Mouse (Mus musculus): Measurements from ENCODE around the gene Tnp2. TPM values are rescaled to one million over a fixed set of nuclear protein-coding genes. Genes with fewer than 3 reads are reported as not detected.

Gene Tnp2
- polyA plus RNA-seq, 1 experiment from 2014 or later, result not detected

DNA sequence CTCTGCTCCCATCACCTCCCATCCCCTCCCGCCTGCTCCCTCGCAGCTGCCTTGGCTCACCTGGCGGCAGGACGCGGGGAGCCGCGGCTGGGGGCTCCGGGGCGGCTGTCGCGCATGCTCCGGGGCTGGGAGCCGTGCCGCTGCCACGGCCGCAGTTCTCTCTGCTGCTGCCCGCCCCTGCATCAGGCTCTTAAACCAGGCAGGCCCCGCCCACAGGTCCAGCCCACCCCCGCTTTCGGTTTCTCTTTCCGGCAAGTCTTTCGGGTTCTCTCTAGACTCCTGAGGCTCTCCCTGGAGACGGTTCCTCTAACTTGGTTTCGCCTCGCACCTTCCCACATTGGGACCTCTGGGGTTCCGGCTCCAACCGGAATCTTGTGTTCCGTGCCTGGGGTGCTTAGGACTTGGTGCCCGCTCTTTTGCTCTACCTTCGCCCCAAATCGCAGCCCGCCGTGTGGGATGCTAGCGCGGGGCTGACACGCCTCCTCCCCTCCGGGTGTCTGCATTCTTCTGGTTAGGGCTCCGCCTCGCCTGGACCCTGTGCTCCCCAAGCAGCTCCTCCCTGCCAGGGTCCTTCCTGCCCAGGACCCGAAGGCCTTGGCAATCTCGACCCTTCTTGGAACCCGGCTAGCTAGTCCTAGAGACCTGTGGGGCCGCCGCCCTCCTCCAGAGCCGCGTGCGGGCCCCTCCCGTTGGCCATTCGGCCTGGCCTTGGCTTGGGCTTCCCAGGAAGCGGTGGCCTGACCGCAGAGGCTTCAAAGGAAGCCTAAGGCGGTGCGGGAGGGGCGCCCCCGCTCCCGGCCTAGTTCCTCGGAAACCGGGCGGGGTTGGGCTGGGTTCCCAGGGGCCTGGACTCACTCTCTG is 2.9 kb downstream of the Tnp2 start, which contains the start of gene Socs1:
Socs1 (minus strand) TSS at position 166 of the 861 bp plus-strand sequence.
- under 1% methylated on average over 58 of the region's 59 CpGs for WGBS
- H3K9ac ChIP-seq (ENCODE audit: low read depth, low read length), result peak within 1 kb of the TSS; percentile 86
- peak; percentile 90 for ATAC-seq

DNA sequence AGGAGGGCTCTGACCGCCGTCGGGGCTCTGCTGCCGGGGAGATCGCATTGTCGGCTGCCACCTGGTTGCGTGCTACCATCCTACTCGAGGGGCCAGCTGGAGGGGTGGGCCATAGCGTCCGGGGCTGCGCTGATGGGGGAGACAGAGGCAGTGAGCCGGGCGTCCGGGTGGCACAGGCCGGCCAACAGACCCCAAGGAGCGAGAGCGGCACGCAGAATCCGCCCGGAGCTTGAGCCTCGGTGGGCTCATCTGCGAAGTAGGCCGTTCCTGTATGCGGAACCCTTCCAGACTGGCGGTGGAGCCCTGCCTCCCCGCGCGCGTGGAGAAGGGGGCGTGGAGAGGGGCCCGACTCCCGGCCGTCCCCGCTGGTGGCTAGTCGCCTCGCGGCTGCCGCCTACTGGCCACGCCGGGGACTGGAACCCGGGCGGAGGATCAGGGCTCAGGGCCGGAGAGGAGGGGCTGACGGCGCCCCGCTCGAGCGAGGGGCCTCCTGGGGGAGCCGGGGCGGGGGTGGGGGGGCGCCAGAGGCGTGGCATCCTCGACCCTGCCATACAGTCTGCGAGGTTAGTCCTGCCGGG is 3.6 kb downstream of the Tnp2 start:
- peak overlapping the region; percentile 86 for H3K9ac ChIP-seq (ENCODE audit: low read depth, low read length)
- ATAC-seq, result peak; percentile 85
- H3K27ac ChIP-seq (ENCODE audit: low read length), result peak overlapping the region; percentile 89
- H3K4me2 ChIP-seq (ENCODE audit: low read length), result peak overlapping the region; percentile 99
- H3K9me3 ChIP-seq (replicated peaks; ENCODE audit: control insufficient read depth, low read length, poor library complexity, severe bottlenecking), result no peaks in the 10 kb centered on the region
- peaks cover 16% of the 10 kb centered on the region for H3K4me1 ChIP-seq (ENCODE audit: control insufficient read depth, insufficient read depth, low read length)
- no peaks in the 10 kb centered on the region for H3K36me3 ChIP-seq (ENCODE audit: control insufficient read depth, insufficient read depth, low read length)
- WGBS, result under 1% methylated on average over 34 of the region's 55 CpGs
- no peaks in the 10 kb centered on the region for H3K27me3 ChIP-seq (ENCODE audit: control insufficient read depth, insufficient read depth, low read depth, low read length)
- H3K4me3 ChIP-seq (ENCODE audit: low read depth, low read length), result peak overlapping the region; percentile 66

More for the DNA sequence above, 2.9 kb downstream of the Tnp2 start, which contains the start of gene Socs1:
- Histone ChIP-seq H3K27me3 (ENCODE audit: control insufficient read depth, insufficient read depth, low read depth, low read length) (no peaks in the 10 kb centered on the region), H3K4me3 (ENCODE audit: low read depth, low read length) (peak within 1 kb of the TSS; percentile 66), H3K4me2 (ENCODE audit: low read length) (peak within 1 kb of the TSS; percentile 99), H3K9me3 (replicated peaks; ENCODE audit: control insufficient read depth, low read length, poor library complexity, severe bottlenecking) (no peaks in the 10 kb centered on the region), H3K36me3 (ENCODE audit: control insufficient read depth, insufficient read depth, low read length) (no peaks in the 10 kb centered on the region), H3K4me1 (ENCODE audit: control insufficient read depth, insufficient read depth, low read length) (peaks cover 16% of the 10 kb centered on the region), H3K27ac (ENCODE audit: low read length) (peak within 1 kb of the TSS; percentile 89)

DNA sequence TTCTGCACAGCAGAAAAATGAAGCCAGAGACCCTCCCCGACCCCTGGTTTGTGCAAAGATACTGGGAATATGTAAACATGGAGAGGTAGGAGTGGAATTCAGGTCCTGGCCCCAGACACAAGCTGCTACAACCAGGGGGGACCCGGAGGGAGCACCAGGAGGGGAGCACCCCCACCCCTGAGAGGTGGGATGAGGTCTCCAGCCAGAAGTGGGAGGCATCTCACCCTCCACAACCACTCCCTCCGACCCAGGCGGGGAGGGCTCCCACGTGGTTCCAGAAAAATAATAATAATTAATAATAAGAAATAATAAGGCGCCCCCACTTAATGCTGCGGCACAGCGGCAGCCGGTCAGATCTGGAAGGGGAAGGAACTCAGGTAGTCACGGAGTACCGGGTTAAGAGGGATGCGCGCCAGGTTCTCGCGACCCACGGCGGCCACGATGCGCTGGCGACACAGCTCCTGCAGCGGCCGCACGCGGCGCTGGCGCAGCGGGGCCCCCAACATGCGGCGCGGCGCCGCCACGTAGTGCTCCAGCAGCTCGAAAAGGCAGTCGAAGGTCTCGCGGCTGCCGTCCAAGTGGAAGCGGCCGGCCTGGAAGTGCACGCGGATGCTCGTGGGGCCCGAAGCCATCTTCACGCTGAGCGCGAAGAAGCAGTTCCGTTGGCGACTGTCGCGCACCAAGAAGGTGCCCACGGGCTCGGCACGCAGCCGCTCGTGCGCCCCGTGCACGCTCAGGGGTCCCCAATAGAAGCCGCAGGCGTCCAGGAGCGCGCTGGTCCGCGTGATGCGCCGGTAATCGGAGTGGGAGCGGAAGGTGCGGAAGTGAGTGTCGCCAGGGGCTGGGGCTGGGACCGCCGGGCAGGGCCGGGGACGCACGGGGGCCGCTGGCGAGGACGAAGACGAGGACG is 4.3 kb downstream of the Tnp2 start:
- H3K27ac ChIP-seq (ENCODE audit: low read length), result peak overlapping the region; percentile 89

DNA sequence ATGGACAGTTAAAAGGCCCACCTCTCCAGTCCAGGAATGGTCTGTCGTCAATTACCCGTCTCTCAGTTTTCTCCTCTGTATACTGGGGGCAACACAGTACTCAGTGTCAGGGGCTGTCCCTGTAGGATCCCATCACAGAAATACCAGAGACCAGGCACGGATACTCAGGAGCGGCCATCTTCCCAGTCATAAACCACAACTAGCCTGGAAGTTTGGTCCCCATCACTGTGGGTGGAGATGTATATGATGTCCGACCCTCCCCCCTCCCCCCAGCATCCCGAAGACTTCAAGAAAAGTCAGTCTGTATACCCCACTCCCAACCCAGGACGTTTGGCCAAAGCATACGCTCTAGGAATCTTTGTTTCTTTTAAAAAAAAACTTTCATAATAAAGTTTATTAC is 5.0 kb downstream of the Tnp2 start:
- Histone ChIP-seq H3K36me3 (ENCODE audit: control insufficient read depth, insufficient read depth, low read length) (no peaks in the 10 kb centered on the region), H3K9me3 (replicated peaks; ENCODE audit: control insufficient read depth, low read length, poor library complexity, severe bottlenecking) (no peaks in the 10 kb centered on the region), H3K27ac (ENCODE audit: low read length) (no peak overlapping the region), H3K4me3 (ENCODE audit: low read depth, low read length) (peak overlapping the region; percentile 66), H3K9ac (ENCODE audit: low read depth, low read length) (no peak overlapping the region), H3K4me2 (ENCODE audit: low read length) (peak overlapping the region; percentile 99), H3K27me3 (ENCODE audit: control insufficient read depth, insufficient read depth, low read depth, low read length) (no peaks in the 10 kb centered on the region), H3K4me1 (ENCODE audit: control insufficient read depth, insufficient read depth, low read length) (peaks cover 16% of the 10 kb centered on the region)
- ATAC-seq, result no peak
- 78% methylated on average over 8 of the region's 8 CpGs for WGBS

More for the DNA sequence above, 4.3 kb downstream of the Tnp2 start:
- H3K36me3 ChIP-seq (ENCODE audit: control insufficient read depth, insufficient read depth, low read length), result no peaks in the 10 kb centered on the region
- H3K4me2 ChIP-seq (ENCODE audit: low read length), result peak overlapping the region; percentile 99
- peak overlapping the region; percentile 86 for H3K9ac ChIP-seq (ENCODE audit: low read depth, low read length)
- peak overlapping the region; percentile 66 for H3K4me3 ChIP-seq (ENCODE audit: low read depth, low read length)
- no peaks in the 10 kb centered on the region for H3K27me3 ChIP-seq (ENCODE audit: control insufficient read depth, insufficient read depth, low read depth, low read length)
- ATAC-seq, result 0 out of 2 replicates have a peak, but pooled peaks have one; percentile 1
- no peaks in the 10 kb centered on the region for H3K9me3 ChIP-seq (replicated peaks; ENCODE audit: control insufficient read depth, low read length, poor library complexity, severe bottlenecking)
- 3% methylated on average over 80 of the region's 81 CpGs for WGBS
- H3K4me1 ChIP-seq (ENCODE audit: control insufficient read depth, insufficient read depth, low read length), result peaks cover 16% of the 10 kb centered on the region

DNA sequence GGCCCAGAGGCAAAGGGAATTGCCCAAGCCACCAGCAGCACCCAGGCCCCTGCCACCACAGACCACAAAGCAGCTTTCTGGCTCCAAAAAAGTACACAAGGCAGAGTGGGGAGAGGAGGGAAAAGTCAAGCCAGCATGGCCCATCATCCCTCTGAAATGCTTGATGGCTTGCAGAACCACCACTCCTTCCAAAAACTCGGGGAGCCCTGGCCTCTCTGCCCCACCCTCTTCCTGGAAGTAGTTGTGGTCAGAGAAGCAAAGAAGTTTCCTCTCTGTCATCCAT is 5.4 kb downstream of the Tnp2 start:
- ATAC-seq, result no peak
- Histone ChIP-seq H3K4me2 (ENCODE audit: low read length) (peak overlapping the region; percentile 99; the same call in 1 of the 2 replicates), H3K4me3 (ENCODE audit: low read depth, low read length) (no peak overlapping the region), H3K4me1 (ENCODE audit: control insufficient read depth, insufficient read depth, low read length) (peaks cover 16% of the 10 kb centered on the region), H3K9me3 (replicated peaks; ENCODE audit: control insufficient read depth, low read length, poor library complexity, severe bottlenecking) (no peaks in the 10 kb centered on the region), H3K27me3 (ENCODE audit: control insufficient read depth, insufficient read depth, low read depth, low read length) (no peaks in the 10 kb centered on the region), H3K36me3 (ENCODE audit: control insufficient read depth, insufficient read depth, low read length) (no peaks in the 10 kb centered on the region), H3K27ac (ENCODE audit: low read length) (no peak overlapping the region), H3K9ac (ENCODE audit: low read depth, low read length) (no peak overlapping the region)
- WGBS, result 53% methylated on average over 1 of the region's 1 CpGs

DNA sequence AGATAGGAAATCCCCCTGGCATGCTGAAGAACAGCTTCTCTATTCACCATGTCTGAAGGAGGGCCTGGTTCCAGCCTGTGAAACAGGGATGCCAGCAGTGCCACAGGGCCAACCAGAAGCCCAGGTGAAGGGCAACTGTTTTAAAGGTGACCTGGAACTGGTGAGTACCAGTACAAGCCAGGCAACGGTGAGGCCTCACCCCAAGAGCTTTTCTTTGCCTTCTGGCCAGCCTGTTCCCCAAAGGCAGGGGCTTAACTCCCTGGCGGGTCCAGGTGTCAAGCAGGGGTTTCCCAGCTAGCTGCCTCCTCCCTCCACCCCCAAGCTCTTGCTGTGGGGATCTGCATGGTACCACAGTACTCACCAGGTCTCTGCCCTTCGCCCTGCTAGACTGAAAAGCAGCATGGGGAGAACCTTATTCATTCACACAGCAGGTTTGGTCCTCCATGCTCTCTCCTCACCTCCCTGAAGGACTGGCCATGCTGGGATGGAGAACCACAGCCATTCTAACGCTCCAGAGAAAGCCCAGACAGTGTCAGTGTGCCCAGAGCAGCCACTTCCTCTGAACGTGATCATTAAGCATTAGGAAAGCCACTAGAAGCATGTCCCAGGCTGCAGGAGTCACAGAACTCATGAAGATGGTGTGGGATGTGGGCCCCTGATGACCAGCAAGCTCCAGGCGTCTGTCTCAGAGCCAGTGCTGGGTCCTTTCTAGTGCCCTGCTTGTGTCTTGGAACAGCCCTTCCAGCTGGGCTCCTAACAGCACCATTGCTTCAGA is 5.9 kb downstream of the Tnp2 start:
- Histone ChIP-seq H3K9me3 (replicated peaks; ENCODE audit: control insufficient read depth, low read length, poor library complexity, severe bottlenecking) (no peaks in the 10 kb centered on the region), H3K4me2 (ENCODE audit: low read length) (peak overlapping the region; percentile 99), H3K4me3 (ENCODE audit: low read depth, low read length) (no peak overlapping the region), H3K27me3 (ENCODE audit: control insufficient read depth, insufficient read depth, low read depth, low read length) (no peaks in the 10 kb centered on the region), H3K4me1 (ENCODE audit: control insufficient read depth, insufficient read depth, low read length) (peaks cover 16% of the 10 kb centered on the region), H3K9ac (ENCODE audit: low read depth, low read length) (0 out of 2 replicates have a peak overlapping the region, but pooled peaks have one; percentile 37), H3K27ac (ENCODE audit: low read length) (no peak overlapping the region), H3K36me3 (ENCODE audit: control insufficient read depth, insufficient read depth, low read length) (no peaks in the 10 kb centered on the region)
- no peak for ATAC-seq
- 34% methylated on average over 6 of the region's 6 CpGs for WGBS

DNA sequence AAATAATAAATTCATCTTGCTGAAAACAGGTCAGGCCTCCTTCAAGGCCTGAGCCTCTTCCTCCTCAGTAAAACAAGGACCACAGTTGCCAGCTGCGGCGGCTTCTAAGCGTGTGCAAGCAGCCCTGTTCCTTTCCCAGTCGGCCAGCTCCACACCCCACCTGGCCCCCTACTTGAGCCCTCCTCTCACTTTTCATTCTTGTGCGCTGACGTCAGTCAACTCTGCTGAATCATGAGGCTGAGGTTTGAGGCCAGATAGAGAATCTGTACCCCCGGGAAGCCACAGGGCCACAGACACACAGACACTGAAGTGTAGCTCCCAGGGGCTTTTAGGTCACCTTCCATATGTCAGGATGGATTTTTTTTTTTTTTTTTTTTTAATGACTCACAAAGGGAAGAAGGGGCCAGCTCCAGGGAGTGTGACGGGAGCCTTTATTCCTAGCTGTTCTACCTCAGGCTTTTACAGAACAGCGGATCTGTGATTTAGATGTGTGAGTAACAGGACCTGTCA is 6.5 kb downstream of the Tnp2 start:
- no peak for ATAC-seq
- 0 out of 2 replicates have a peak overlapping the region, but pooled peaks have one; percentile 25 for H3K4me2 ChIP-seq (ENCODE audit: low read length)
- H3K27ac ChIP-seq (ENCODE audit: low read length), result no peak overlapping the region
- 34% methylated on average over 9 of the region's 9 CpGs for WGBS
- H3K4me3 ChIP-seq (ENCODE audit: low read depth, low read length), result no peak overlapping the region
- H3K27me3 ChIP-seq (ENCODE audit: control insufficient read depth, insufficient read depth, low read depth, low read length), result no peaks in the 10 kb centered on the region
- H3K9me3 ChIP-seq (replicated peaks; ENCODE audit: control insufficient read depth, low read length, poor library complexity, severe bottlenecking), result no peaks in the 10 kb centered on the region
- H3K36me3 ChIP-seq (ENCODE audit: control insufficient read depth, insufficient read depth, low read length), result no peaks in the 10 kb centered on the region
- H3K4me1 ChIP-seq (ENCODE audit: control insufficient read depth, insufficient read depth, low read length), result peaks cover 16% of the 10 kb centered on the region
- no peak overlapping the region for H3K9ac ChIP-seq (ENCODE audit: low read depth, low read length)

DNA sequence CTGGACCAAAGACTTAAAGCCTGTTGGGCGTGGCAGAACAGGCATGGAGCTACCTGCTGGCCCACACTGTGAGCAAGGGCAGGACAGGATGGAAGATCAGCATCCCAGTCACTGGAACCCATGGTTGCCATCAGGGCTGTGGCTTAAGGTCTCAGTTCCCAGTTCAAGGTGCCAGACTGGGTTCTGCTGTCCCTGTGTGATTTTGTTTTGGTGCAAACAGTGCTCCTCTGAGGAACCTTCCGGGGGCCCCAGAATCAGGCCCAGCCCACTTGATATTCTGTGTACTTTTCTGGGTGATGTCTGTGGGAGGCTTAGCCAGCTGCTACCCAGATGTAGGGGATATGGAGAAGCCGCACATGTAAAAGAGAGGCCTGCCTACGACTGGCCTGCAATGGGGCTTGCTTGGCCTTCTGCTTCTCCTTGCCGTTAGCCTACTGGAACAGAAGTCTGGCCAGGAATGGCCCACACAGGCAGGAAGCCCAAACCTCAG is 7.8 kb downstream of the Tnp2 start:
- Histone ChIP-seq H3K9ac (ENCODE audit: low read depth, low read length) (no peak overlapping the region), H3K27ac (ENCODE audit: low read length) (no peak overlapping the region), H3K27me3 (ENCODE audit: control insufficient read depth, insufficient read depth, low read depth, low read length) (no peaks in the 10 kb centered on the region), H3K4me2 (ENCODE audit: low read length) (no peak overlapping the region), H3K36me3 (ENCODE audit: control insufficient read depth, insufficient read depth, low read length) (no peaks in the 10 kb centered on the region), H3K4me3 (ENCODE audit: low read depth, low read length) (no peak overlapping the region), H3K4me1 (ENCODE audit: control insufficient read depth, insufficient read depth, low read length) (peaks cover 13% of the 10 kb centered on the region), H3K9me3 (replicated peaks; ENCODE audit: control insufficient read depth, low read length, poor library complexity, severe bottlenecking) (no peaks in the 10 kb centered on the region)
- ATAC-seq, result no peak
- WGBS, result 85% methylated on average over 5 of the region's 5 CpGs

All from midbrain, embryonic 16.5 days (tissue).